Mouse (Mus musculus): ENCODE results near the gene Mif. TPM values are rescaled to one million over a fixed set of nuclear protein-coding genes. Genes with fewer than 3 reads are reported as not detected.
"Not testable (repeated sequence)": the region's sequence is repeated elsewhere in the genome, so short reads cannot be mapped to it uniquely, and the experiment has no call there.

The Mif gene
- 1,531 and 1,576 TPM in 2 replicates for polyA plus RNA-seq (2015; fragmentation: Nextera tagmentation; extraction: Ambion mirVana)

GRCm38 (mm10) chr10:75859786-75860470, at the start of gene Mif:
Gene Mif (minus strand): TSS chr10:75860240.
- Histone ChIP-seq H3K9ac (peak within 1 kb of the TSS; percentile 87), H3K4me1 (replicated peaks) (peaks cover 40% of the 10 kb centered on the region), H3K4me2 (peak within 1 kb of the TSS; percentile 76), H3K36me3 (peaks cover 17% of the 10 kb centered on the region), H3K27ac (peak within 1 kb of the TSS; percentile 97), H3K4me3 (peak within 1 kb of the TSS; percentile 73)
- not testable (repeated sequence) for H3K27me3 ChIP-seq, H3K9me3 ChIP-seq
- ATAC-seq (ENCODE audit: low FRiP score) = peak; percentile 95
- under 1% methylated on average over 46 of the region's 46 CpGs for WGBS

- Histone ChIP-seq H3K36me3 (peaks cover 94% of the 10 kb centered on the region), H3K9ac (no peak overlapping the region), H3K4me1 (replicated peaks) (no peaks in the 10 kb centered on the region), H3K9me3 (no peaks in the 10 kb centered on the region), H3K27me3 (no peaks in the 10 kb centered on the region), H3K4me3 (no peak overlapping the region), H3K4me2 (no peak overlapping the region), H3K27ac (no peak overlapping the region)
- no peak for ATAC-seq (ENCODE audit: low FRiP score)
- WGBS = 96% methylated on average over 4 of the region's 4 CpGs
These were observed 46.8 kb upstream of the Mif start for GRCm38 (mm10) chr10:75906882-75907281.

- no peak overlapping the region for H3K4me2 ChIP-seq
- H3K4me1 ChIP-seq (replicated peaks) = no peaks in the 10 kb centered on the region
- H3K27ac ChIP-seq = no peak overlapping the region
- ATAC-seq (ENCODE audit: low FRiP score) = no peak
- H3K27me3 ChIP-seq = no peaks in the 10 kb centered on the region
- no peak overlapping the region for H3K4me3 ChIP-seq
- 93% methylated on average over 5 of the region's 5 CpGs for WGBS
- no peak overlapping the region for H3K9ac ChIP-seq
- peaks cover 93% of the 10 kb centered on the region for H3K36me3 ChIP-seq
- no peaks in the 10 kb centered on the region for H3K9me3 ChIP-seq
These were observed 44.4 kb upstream of the Mif start for GRCm38 (mm10) chr10:75904391-75904790.

- no peak for ATAC-seq (ENCODE audit: low FRiP score)
- Histone ChIP-seq H3K4me2 (no peak overlapping the region), H3K27ac (0 out of 2 replicates have a peak overlapping the region, but pooled peaks have one; percentile 35), H3K4me3 (no peak overlapping the region), H3K9me3 (no peaks in the 10 kb centered on the region), H3K4me1 (replicated peaks) (peaks cover 8% of the 10 kb centered on the region), H3K9ac (peak overlapping the region; percentile 24; the same call in 1 of the 2 replicates), H3K27me3 (no peaks in the 10 kb centered on the region), H3K36me3 (peaks cover 98% of the 10 kb centered on the region)
- 76% methylated on average over 3 of the region's 3 CpGs for WGBS
These were observed 38.8 kb upstream of the Mif start for GRCm38 (mm10) chr10:75898846-75899245.

- Histone ChIP-seq H3K4me1 (replicated peaks) (peaks cover 14% of the 10 kb centered on the region), H3K9me3 (no peaks in the 10 kb centered on the region), H3K27me3 (no peaks in the 10 kb centered on the region), H3K36me3 (peaks cover 94% of the 10 kb centered on the region), H3K27ac (peak overlapping the region; percentile 35; the same call in 1 of the 2 replicates), H3K9ac (no peak overlapping the region), H3K4me3 (no peak overlapping the region), H3K4me2 (no peak overlapping the region)
- ATAC-seq (ENCODE audit: low FRiP score) = no peak
- 79% methylated on average over 6 of the region's 6 CpGs for WGBS
These were observed 38.1 kb upstream of the Mif start for GRCm38 (mm10) chr10:75898039-75898564.

- Histone ChIP-seq H3K9ac (no peak overlapping the region), H3K9me3 (no peaks in the 10 kb centered on the region), H3K4me3 (no peak overlapping the region), H3K27me3 (no peaks in the 10 kb centered on the region), H3K27ac (0 out of 2 replicates have a peak overlapping the region, but pooled peaks have one; percentile 18), H3K4me2 (no peak overlapping the region), H3K36me3 (peaks cover 87% of the 10 kb centered on the region), H3K4me1 (replicated peaks) (peaks cover 17% of the 10 kb centered on the region)
- 29% methylated on average over 6 of the region's 6 CpGs for WGBS
- ATAC-seq (ENCODE audit: low FRiP score) = no peak
These were observed 37.3 kb upstream of the Mif start for GRCm38 (mm10) chr10:75897373-75897772.

GRCm38 (mm10) chr10:75896208-75896607, 36.2 kb upstream of the Mif start:
- Histone ChIP-seq H3K9me3 (no peaks in the 10 kb centered on the region), H3K27ac (no peak overlapping the region), H3K4me1 (replicated peaks) (peaks cover 17% of the 10 kb centered on the region), H3K4me3 (no peak overlapping the region), H3K4me2 (no peak overlapping the region), H3K27me3 (no peaks in the 10 kb centered on the region), H3K36me3 (peaks cover 75% of the 10 kb centered on the region), H3K9ac (no peak overlapping the region)
- 86% methylated on average over 1 of the region's 1 CpGs for WGBS
- ATAC-seq (ENCODE audit: low FRiP score) = no peak

- peaks cover 17% of the 10 kb centered on the region for H3K4me1 ChIP-seq (replicated peaks)
These were observed 35.7 kb upstream of the Mif start for GRCm38 (mm10) chr10:75895730-75896129.

GRCm38 (mm10) chr10:75894601-75895000, 34.6 kb upstream of the Mif start:
- Histone ChIP-seq H3K36me3 (peaks cover 61% of the 10 kb centered on the region), H3K9me3 (no peaks in the 10 kb centered on the region), H3K27me3 (no peaks in the 10 kb centered on the region), H3K4me1 (replicated peaks) (peaks cover 17% of the 10 kb centered on the region), H3K27ac (no peak overlapping the region), H3K4me2 (no peak overlapping the region), H3K9ac (no peak overlapping the region), H3K4me3 (no peak overlapping the region)
- no peak for ATAC-seq (ENCODE audit: low FRiP score)
- WGBS = 77% methylated on average over 6 of the region's 6 CpGs

More at GRCm38 (mm10) chr10:75895730-75896129, 35.7 kb upstream of the Mif start:
- no peak overlapping the region for H3K27ac ChIP-seq
- no peak for ATAC-seq (ENCODE audit: low FRiP score)
- WGBS = 93% methylated on average over 5 of the region's 5 CpGs
- H3K9me3 ChIP-seq = no peaks in the 10 kb centered on the region
- H3K4me2 ChIP-seq = no peak overlapping the region
- peaks cover 71% of the 10 kb centered on the region for H3K36me3 ChIP-seq
- no peaks in the 10 kb centered on the region for H3K27me3 ChIP-seq
- no peak overlapping the region for H3K4me3 ChIP-seq
- no peak overlapping the region for H3K9ac ChIP-seq

GRCm38 (mm10) chr10:75893089-75893750, 33.2 kb upstream of the Mif start, which contains the start of gene Derl3:
Gene Derl3 (plus strand): TSS chr10:75893413.
- Histone ChIP-seq H3K27ac (peak within 1 kb of the TSS; percentile 70), H3K4me2 (peak within 1 kb of the TSS; percentile 88), H3K27me3 (no peaks in the 10 kb centered on the region), H3K4me3 (peak within 1 kb of the TSS; percentile 45), H3K36me3 (peaks cover 47% of the 10 kb centered on the region), H3K9ac (peak within 1 kb of the TSS; percentile 68), H3K9me3 (no peaks in the 10 kb centered on the region), H3K4me1 (replicated peaks) (peaks cover 14% of the 10 kb centered on the region)
- peak; percentile 99 for ATAC-seq (ENCODE audit: low FRiP score)
- WGBS = under 1% methylated on average over 50 of the region's 51 CpGs

GRCm38 (mm10) chr10:75889406-75890153, 29.5 kb upstream of the Mif start:
- Histone ChIP-seq H3K4me1 (replicated peaks) (peaks cover 11% of the 10 kb centered on the region), H3K4me2 (no peak overlapping the region), H3K27me3 (no peaks in the 10 kb centered on the region), H3K36me3 (peaks cover 11% of the 10 kb centered on the region), H3K9ac (no peak overlapping the region), H3K9me3 (no peaks in the 10 kb centered on the region), H3K4me3 (no peak overlapping the region), H3K27ac (no peak overlapping the region)
- 51% methylated on average over 8 of the region's 8 CpGs for WGBS
- ATAC-seq (ENCODE audit: low FRiP score) = no peak

GRCm38 (mm10) chr10:75887504-75887903, 27.5 kb upstream of the Mif start:
- not testable (repeated sequence) for H3K4me1 ChIP-seq (replicated peaks); H3K9ac ChIP-seq; ATAC-seq (ENCODE audit: low FRiP score); H3K4me3 ChIP-seq; H3K27ac ChIP-seq; H3K4me2 ChIP-seq; H3K36me3 ChIP-seq; H3K9me3 ChIP-seq; H3K27me3 ChIP-seq
- 93% methylated on average over 5 of the region's 5 CpGs for WGBS

Data from hindbrain, embryonic 13.5 days (tissue).